Mouse (Mus musculus) midbrain, embryonic 11.5 days (tissue): ENCODE data around the gene Zc3h12c. TPM values are rescaled to one million over a fixed set of nuclear protein-coding genes. Genes with fewer than 3 reads are reported as not detected.

ENCODE experiments used
- ATAC-seq: fragments of 200-750 bp; cut with Nextera tagmentation; 2 replicates; pipeline ENCODE4 v1.8.0; 2017; ENCODE audit warnings: moderate TSS enrichment, moderate library complexity; ENCODE audit not compliant: low FRiP score
- DNase-seq: peaks from one replicate; pipeline ENCODE4 v3.0.0; 2015; ENCODE audit warnings: low spot score; ENCODE audit errors: missing footprints
- H3K27ac ChIP-seq: fragments of 300-500 bp; sonication (generic); 2 replicates; pipeline ENCODE4 v1.5.1; 2014; ENCODE audit warnings: low read depth, low read length
- H3K27me3 ChIP-seq: fragments of 300-500 bp; sonication (generic); 2 replicates; pipeline ENCODE4 v1.6.1; 2014; ENCODE audit warnings: mild to moderate bottlenecking, low read length, moderate library complexity, mixed read lengths; ENCODE audit not compliant: control insufficient read depth, insufficient read depth
- H3K36me3 ChIP-seq: fragments of 300-500 bp; sonication (generic); 2 replicates; pipeline ENCODE4 v1.6.1; 2014; ENCODE audit warnings: mild to moderate bottlenecking, low read length, moderate library complexity, mixed read lengths; ENCODE audit not compliant: control insufficient read depth, insufficient read depth
- H3K4me1 ChIP-seq: fragments of 300-500 bp; sonication (generic); 2 replicates; pipeline ENCODE4 v1.6.1; 2014; ENCODE audit warnings: low read length; ENCODE audit not compliant: control insufficient read depth, insufficient read depth
- H3K4me2 ChIP-seq: fragments of 300-500 bp; sonication (generic); 2 replicates; pipeline ENCODE4 v1.6.1; 2014; ENCODE audit warnings: mild to moderate bottlenecking, moderate library complexity
- H3K4me3 ChIP-seq: fragments of 300-500 bp; sonication (generic); 2 replicates; pipeline ENCODE4 v1.5.1; 2014; ENCODE audit warnings: low read depth, low read length
- H3K9ac ChIP-seq: fragments of 300-500 bp; sonication (generic); 2 replicates; pipeline ENCODE4 v1.6.1; 2014; ENCODE audit warnings: low read length
- H3K9me3 ChIP-seq: fragments of 300-500 bp; sonication (generic); 2 replicates; pipeline ENCODE4 v1.6.1; 2016; ENCODE audit warnings: low read length; ENCODE audit not compliant: control insufficient read depth
- WGBS: fragments of 180-500 bp; shearing (Covaris S2); extraction: QIAGEN DNeasy Blood & Tissue Kit; methylation state at CpG from one replicate; pipeline ENCODE4 v1.1.7; 2014; 5-methylcytosine and 5-hydroxymethylcytosine counted together
- polyA plus RNA-seq: library from polyadenylated mRNA; unstranded; fragments of >200 nt; fragmentation: Nextera tagmentation; extraction: Ambion mirVana; gene quantifications from 2 replicates; pipeline ENCODE4 v1.2.1, GENCODE M21; 2014

Zc3h12c gene
- polyA plus RNA-seq, 1 experiment from 2014 or later = 17.2 TPM

- H3K4me3 ChIP-seq = no peak overlapping the region
- WGBS = 73% methylated on average over 13 of the region's 13 CpGs
- no peak overlapping the region for H3K9ac ChIP-seq
- ATAC-seq (no peak), DNase-seq (no peak)
- 0 out of 2 replicates have a peak, but pooled peaks cover 2% of the 10 kb centered on the region for H3K4me1 ChIP-seq
- H3K27me3 ChIP-seq = no peaks in the 10 kb centered on the region
- no peak overlapping the region for H3K27ac ChIP-seq
- no peaks in the 10 kb centered on the region for H3K9me3 ChIP-seq
- H3K36me3 ChIP-seq = no peaks in the 10 kb centered on the region
- no peak overlapping the region for H3K4me2 ChIP-seq
Observed at GRCm38 (mm10) chr9:52102060-52102844, 66.1 kb downstream of the Zc3h12c start.

- Histone ChIP-seq H3K27ac (no peak overlapping the region), H3K4me1 (peaks cover 2% of the 10 kb centered on the region; the same call in 1 of the 2 replicates), H3K4me2 (no peak overlapping the region), H3K9ac (no peak overlapping the region), H3K4me3 (no peak overlapping the region), H3K27me3 (no peaks in the 10 kb centered on the region), H3K36me3 (no peaks in the 10 kb centered on the region), H3K9me3 (no peaks in the 10 kb centered on the region)
- 91% methylated on average over 14 of the region's 14 CpGs for WGBS
- no peak for ATAC-seq
- no peak for DNase-seq
Observed at GRCm38 (mm10) chr9:52100426-52100825, 67.9 kb downstream of the Zc3h12c start.

- no peak overlapping the region for H3K9ac ChIP-seq
- no peaks in the 10 kb centered on the region for H3K36me3 ChIP-seq
- peak; percentile 85 for ATAC-seq
- H3K9me3 ChIP-seq = no peaks in the 10 kb centered on the region
- no peaks in the 10 kb centered on the region for H3K27me3 ChIP-seq
- no peak overlapping the region for H3K27ac ChIP-seq
- H3K4me1 ChIP-seq = peaks cover 2% of the 10 kb centered on the region; the same call in 1 of the 2 replicates
- WGBS = 2% methylated on average over 7 of the region's 7 CpGs
- H3K4me2 ChIP-seq = no peak overlapping the region
- peak; percentile 99 for DNase-seq
- H3K4me3 ChIP-seq = no peak overlapping the region
Observed at GRCm38 (mm10) chr9:52098600-52098999, 69.8 kb downstream of the Zc3h12c start.

GRCm38 (mm10) chr9:52097386-52097785, 71.0 kb downstream of the Zc3h12c start:
- Histone ChIP-seq H3K4me2 (no peak overlapping the region), H3K4me3 (no peak overlapping the region), H3K27ac (no peak overlapping the region), H3K27me3 (no peaks in the 10 kb centered on the region), H3K4me1 (no peaks in the 10 kb centered on the region; the same call in 1 of the 2 replicates), H3K36me3 (no peaks in the 10 kb centered on the region), H3K9me3 (no peaks in the 10 kb centered on the region), H3K9ac (no peak overlapping the region)
- ATAC-seq (no peak), DNase-seq (no peak)
- 13% methylated on average over 1 of the region's 1 CpGs for WGBS

- Histone ChIP-seq H3K9me3 (no peaks in the 10 kb centered on the region), H3K36me3 (no peaks in the 10 kb centered on the region), H3K9ac (no peak overlapping the region), H3K4me2 (no peak overlapping the region), H3K4me1 (no peaks in the 10 kb centered on the region; the same call in 1 of the 2 replicates), H3K27me3 (no peaks in the 10 kb centered on the region), H3K4me3 (no peak overlapping the region), H3K27ac (no peak overlapping the region)
- ATAC-seq = no peak
- no peak for DNase-seq
- WGBS = 82% methylated on average over 3 of the region's 3 CpGs
Observed at GRCm38 (mm10) chr9:52095666-52096065, 72.7 kb downstream of the Zc3h12c start.

- no peak for ATAC-seq
- DNase-seq = no peak
- 86% methylated on average over 10 of the region's 10 CpGs for WGBS
Observed at GRCm38 (mm10) chr9:52094471-52094980, 73.8 kb downstream of the Zc3h12c start.

GRCm38 (mm10) chr9:52094016-52094415, 74.4 kb downstream of the Zc3h12c start:
- Histone ChIP-seq H3K9me3 (no peaks in the 10 kb centered on the region), H3K4me2 (no peak overlapping the region), H3K27ac (no peak overlapping the region), H3K27me3 (no peaks in the 10 kb centered on the region), H3K9ac (no peak overlapping the region), H3K4me3 (no peak overlapping the region), H3K4me1 (no peaks in the 10 kb centered on the region; the same call in 1 of the 2 replicates), H3K36me3 (no peaks in the 10 kb centered on the region)
- no peak for ATAC-seq
- 93% methylated on average over 5 of the region's 5 CpGs for WGBS
- no peak for DNase-seq

More at GRCm38 (mm10) chr9:52094471-52094980, 73.8 kb downstream of the Zc3h12c start:
- no peak overlapping the region for H3K27ac ChIP-seq
- H3K4me2 ChIP-seq = no peak overlapping the region
- H3K36me3 ChIP-seq = no peaks in the 10 kb centered on the region
- H3K27me3 ChIP-seq = no peaks in the 10 kb centered on the region
- H3K9ac ChIP-seq = no peak overlapping the region
- H3K4me1 ChIP-seq = no peaks in the 10 kb centered on the region; the same call in 1 of the 2 replicates
- no peaks in the 10 kb centered on the region for H3K9me3 ChIP-seq
- H3K4me3 ChIP-seq = no peak overlapping the region

GRCm38 (mm10) chr9:52093108-52093507, 75.3 kb downstream of the Zc3h12c start:
- Histone ChIP-seq H3K9me3 (no peaks in the 10 kb centered on the region), H3K4me1 (no peaks in the 10 kb centered on the region; the same call in 1 of the 2 replicates), H3K4me3 (no peak overlapping the region), H3K27ac (no peak overlapping the region), H3K9ac (no peak overlapping the region), H3K36me3 (no peaks in the 10 kb centered on the region), H3K4me2 (no peak overlapping the region), H3K27me3 (no peaks in the 10 kb centered on the region)
- no peak for ATAC-seq
- DNase-seq = no peak
- 72% methylated on average over 8 of the region's 8 CpGs for WGBS

- ATAC-seq (no peak), DNase-seq (no peak)
- Histone ChIP-seq H3K36me3 (no peaks in the 10 kb centered on the region), H3K27me3 (no peaks in the 10 kb centered on the region), H3K4me2 (no peak overlapping the region), H3K9me3 (no peaks in the 10 kb centered on the region), H3K9ac (no peak overlapping the region), H3K4me1 (no peaks in the 10 kb centered on the region; the same call in 1 of the 2 replicates), H3K27ac (no peak overlapping the region), H3K4me3 (no peak overlapping the region)
- WGBS = 95% methylated on average over 5 of the region's 5 CpGs
Observed at GRCm38 (mm10) chr9:52092311-52092710, 76.1 kb downstream of the Zc3h12c start.
